18 mouse cellular contexts compared by ENCODE assay signal in the genomic region with DNA sequence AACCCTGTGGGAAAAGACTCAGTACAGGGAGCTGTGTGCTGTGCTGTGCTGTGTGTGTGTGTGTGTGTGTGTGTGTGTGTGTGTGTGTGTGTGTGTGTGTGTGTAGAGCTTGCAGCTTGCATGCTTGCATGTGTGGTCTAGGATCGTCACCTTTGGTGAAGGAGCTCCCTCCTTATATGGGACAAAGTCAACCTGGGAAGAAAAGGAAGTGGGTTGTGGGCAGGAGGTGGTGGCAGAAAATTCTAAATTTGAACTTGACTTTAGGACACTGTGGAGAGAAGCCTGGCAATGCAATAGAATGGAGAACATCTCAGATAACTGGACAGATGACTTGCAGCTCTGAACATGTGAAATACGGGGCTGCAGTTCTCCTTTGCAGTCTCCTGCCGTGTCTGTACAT.
DNase-seq lines count a peak whose midpoint lies in the region; ATAC-seq and TF ChIP-seq lines count a peak whose summit lies in the region.
"Had no signal": no experiment of that assay in that cellular context is flagged by ENCODE, and none has a peak within 500 bp of the region (broad histone marks: within the 10 kb centered on the region; RNA-seq: fewer than 3 reads in every experiment).

No protein-coding gene starts in this region.

- H3K4me1 ChIP-seq in thymus, adult 2 months (replicated peaks; ENCODE audit: control insufficient read depth, insufficient read depth, low read length) = peaks cover 11% of the 10 kb centered on the region
- no peaks in the 10 kb centered on the region; the same call in 1 of the 2 replicates for H3K4me1 ChIP-seq in limb, embryonic 10.5 days
- no peaks in the 10 kb centered on the region for H3K4me1 ChIP-seq in liver, embryonic 12.5 days
- no peaks in the 10 kb centered on the region for H3K4me1 ChIP-seq in lung, adult 2 months (ENCODE audit: control insufficient read depth, insufficient read depth, low read length)

- TF ChIP-seq POLR2A in thymus, adult 2 months (IDR thresholded peaks at IDR 0.05; ENCODE audit: control insufficient read depth, extremely low read depth, insufficient read depth, low read length, poor library complexity) = no peak
- no peak for TF ChIP-seq POLR2A in lung, adult 2 months (IDR thresholded peaks at IDR 0.05; ENCODE audit: borderline replicate concordance, extremely low read depth, low read depth, low read length)

- H3K9ac ChIP-seq in liver, embryonic 12.5 days = no peak overlapping the region
- H3K9ac ChIP-seq: forebrain, embryonic 15.5 days; heart, embryonic 12.5 days; hindbrain, embryonic 14.5 days had no signal

- no peaks in the 10 kb centered on the region for H3K27me3 ChIP-seq in thymus, adult 2 months (ENCODE audit: control insufficient read depth, insufficient read depth, low read length)
- no peaks in the 10 kb centered on the region for H3K27me3 ChIP-seq in limb, embryonic 10.5 days (ENCODE audit: low read depth, poor library complexity, severe bottlenecking)
- no peaks in the 10 kb centered on the region for H3K27me3 ChIP-seq in liver, embryonic 12.5 days (replicated peaks)
- H3K27me3 ChIP-seq: forebrain, embryonic 15.5 days; heart, embryonic 12.5 days had no signal

- H3K36me3 ChIP-seq in thymus, adult 2 months (ENCODE audit: control insufficient read depth, insufficient read depth, low read length) = no peaks in the 10 kb centered on the region
- no peaks in the 10 kb centered on the region for H3K36me3 ChIP-seq in limb, embryonic 10.5 days
- no peaks in the 10 kb centered on the region for H3K36me3 ChIP-seq in liver, embryonic 12.5 days
- H3K36me3 ChIP-seq: forebrain, embryonic 15.5 days; heart, embryonic 12.5 days had no signal

- H3K4me3 ChIP-seq in thymus, adult 2 months (ENCODE audit: control insufficient read depth, insufficient read depth, low read length) = no peak overlapping the region
- H3K4me3 ChIP-seq in limb, embryonic 10.5 days = no peak overlapping the region
- H3K4me3 ChIP-seq in liver, embryonic 12.5 days = no peak overlapping the region
- no peak overlapping the region for H3K4me3 ChIP-seq in lung, adult 2 months (replicated peaks; ENCODE audit: extremely low read depth, low read depth, low read length)
- H3K4me3 ChIP-seq: erythroblast, embryonic 14.5 days; forebrain, embryonic 15.5 days; heart, embryonic 12.5 days had no signal

- no peaks in the 10 kb centered on the region for H3K9me3 ChIP-seq in limb, embryonic 10.5 days (replicated peaks)
- H3K9me3 ChIP-seq in liver, embryonic 12.5 days (replicated peaks) = no peaks in the 10 kb centered on the region
- H3K9me3 ChIP-seq: forebrain, embryonic 15.5 days; heart, embryonic 12.5 days had no signal

- H3K4me2 ChIP-seq in liver, embryonic 12.5 days = no peak overlapping the region
- H3K4me2 ChIP-seq: forebrain, embryonic 15.5 days; heart, embryonic 12.5 days; hindbrain, embryonic 14.5 days had no signal

- H3K27ac ChIP-seq in thymus, adult 2 months (ENCODE audit: control insufficient read depth, insufficient read depth, low read length) = no peak overlapping the region
- H3K27ac ChIP-seq in limb, embryonic 10.5 days = 0 out of 2 replicates have a peak overlapping the region, but pooled peaks have one; percentile 34
- no peak overlapping the region for H3K27ac ChIP-seq in liver, embryonic 12.5 days
- H3K27ac ChIP-seq: forebrain, embryonic 15.5 days; hindbrain, embryonic 14.5 days had no signal

- ATAC-seq in liver, embryonic 12.5 days = no peak
- ATAC-seq: forebrain, embryonic 15.5 days had no signal

- peak; percentile 16 for DNase-seq in thymus, adult 2 months
- DNase-seq in thymus, postnatal 10 days (ENCODE audit: low spot score in 2 of 2) = no peak
- no peak for DNase-seq in limb, embryonic 10.5 days (ENCODE audit: low spot score)
- DNase-seq in naive thymus-derived CD4-positive, alpha-beta T cell, adult 2 months (ENCODE audit: low read depth) = peak; percentile 41
- no peak for DNase-seq in kidney, postnatal 10 days
- no peak for DNase-seq in lung, adult 2 months
- DNase-seq in layer of hippocampus, postnatal 14 days (ENCODE audit: low spot score in 2 of 2) = no peak
- DNase-seq: adrenal gland, adult 2 months; B cell, adult 2 months; cerebellum, adult 9-11 months; embryo, embryonic 11 days; heart, postnatal 14 days; lung, adult 18-20 months had no signal

- TF ChIP-seq CTCF in thymus, adult 2 months (IDR thresholded peaks at IDR 0.05; ENCODE audit: borderline replicate concordance, control insufficient read depth, extremely low read depth, insufficient read depth, low read length, poor library complexity) = no peak
- no peak for TF ChIP-seq CTCF in lung, adult 2 months (IDR thresholded peaks at IDR 0.05; ENCODE audit: insufficient read depth, low read length)

- WGBS in thymus, adult 2 months = 7% methylated on average over 3 of the region's 3 CpGs
- WGBS in limb, embryonic 10.5 days = 80% methylated on average over 3 of the region's 3 CpGs
- 27% methylated on average over 3 of the region's 3 CpGs for WGBS in liver, embryonic 12.5 days (ENCODE audit: insufficient replicate concordance)
- WGBS in lung, adult 2 months = 80% methylated on average over 3 of the region's 3 CpGs

Comparison
In these comparisons a context has a peak if more than half of its experiments do, and no peak if none do; other contexts are left out.
1. DNase-seq: peak in thymus, adult 2 months (single experiment) and naive thymus-derived CD4-positive, alpha-beta T cell, adult 2 months (single experiment); none in thymus, postnatal 10 days (0 of 2), limb, embryonic 10.5 days (single experiment), kidney, postnatal 10 days (single experiment), lung, adult 2 months (single experiment) and layer of hippocampus, postnatal 14 days (0 of 2).